Mouse (Mus musculus) cortical plate, adult 2 months (tissue): ENCODE data around the gene Aunip. TPM values are rescaled to one million over a fixed set of nuclear protein-coding genes. Genes with fewer than 3 reads are reported as not detected.

Source experiments
- H3K27ac ChIP-seq: fragments of 200-500 bp; 2 replicates; pipeline ENCODE4 v1.5.1; 2012; ENCODE audit warnings: low read length, control low read depth, inconsistent platforms; ENCODE audit not compliant: insufficient read depth
- H3K4me1 ChIP-seq: fragments of 200-500 bp; 2 replicates; pipeline ENCODE4 v1.6.1; 2011; ENCODE audit warnings: low read length; ENCODE audit not compliant: control insufficient read depth, insufficient read depth
- H3K4me3 ChIP-seq: fragments of 200-500 bp; 2 replicates; pipeline ENCODE4 v1.5.1; 2011; ENCODE audit warnings: mild to moderate bottlenecking, low read length, control low read depth; ENCODE audit not compliant: insufficient read depth
- CTCF ChIP-seq: fragments of 200-500 bp; IDR thresholded peaks from 2 replicates; pipeline ENCODE4 v1.5.1; 2011; ENCODE audit warnings: mild to moderate bottlenecking, control low read depth, low read length; ENCODE audit not compliant: insufficient read depth; ENCODE audit errors: extremely low read depth
- POLR2A ChIP-seq: fragments of 200-500 bp; IDR thresholded peaks from 2 replicates; pipeline ENCODE4 v1.6.1; 2011; ENCODE audit warnings: mild to moderate bottlenecking, low read length, control low read depth; ENCODE audit not compliant: insufficient read depth; ENCODE audit errors: extremely low read depth
- polyA plus RNA-seq: library from polyadenylated mRNA; depleted of rRNA; stranded (reverse); fragments of >200 nt; gene quantifications from 2 replicates; pipeline ENCODE4 v1.2.3, GENCODE M21; 2012

Aunip gene
- polyA plus RNA-seq, 1 experiment: 0.31 TPM

GRCm38 (mm10) chr4:134471469-134471868, 39.3 kb upstream of the Aunip start:
- Histone ChIP-seq H3K27ac (no peak overlapping the region), H3K4me1 (peaks cover 11% of the 10 kb centered on the region), H3K4me3 (no peak overlapping the region)
- no peak for TF ChIP-seq POLR2A
- 0 out of 2 replicates have a peak, but pooled peaks have one; percentile 4 for TF ChIP-seq CTCF

- no peak for TF ChIP-seq POLR2A
- no peak for TF ChIP-seq CTCF
- peak overlapping the region; percentile 81 for H3K27ac ChIP-seq
- H3K4me3 ChIP-seq: no peak overlapping the region
- H3K4me1 ChIP-seq: peaks cover 9% of the 10 kb centered on the region
Measured at GRCm38 (mm10) chr4:134473764-134474163, 37.0 kb upstream of the Aunip start.

GRCm38 (mm10) chr4:134474240-134474639, 36.6 kb upstream of the Aunip start:
- peaks cover 9% of the 10 kb centered on the region for H3K4me1 ChIP-seq
- H3K4me3 ChIP-seq: no peak overlapping the region
- TF ChIP-seq CTCF (no peak), POLR2A (0 out of 2 replicates have a peak, but pooled peaks have one; percentile 17)
- peak overlapping the region; percentile 81 for H3K27ac ChIP-seq

- Histone ChIP-seq H3K4me1 (peaks cover 9% of the 10 kb centered on the region), H3K27ac (peak overlapping the region; percentile 10; the same call in 1 of the 2 replicates), H3K4me3 (no peak overlapping the region)
- 0 out of 2 replicates have a peak, but pooled peaks have one; percentile 9 for TF ChIP-seq POLR2A
- TF ChIP-seq CTCF: no peak
Measured at GRCm38 (mm10) chr4:134476899-134477298, 33.9 kb upstream of the Aunip start.

GRCm38 (mm10) chr4:134478031-134478430, 32.8 kb upstream of the Aunip start:
- no peak overlapping the region for H3K4me3 ChIP-seq
- TF ChIP-seq CTCF (peak; percentile 98), POLR2A (no peak)
- H3K27ac ChIP-seq: no peak overlapping the region
- peaks cover 9% of the 10 kb centered on the region for H3K4me1 ChIP-seq

- no peak overlapping the region for H3K27ac ChIP-seq
- no peak overlapping the region for H3K4me3 ChIP-seq
- no peak for TF ChIP-seq POLR2A
- TF ChIP-seq CTCF: no peak
- peaks cover 7% of the 10 kb centered on the region for H3K4me1 ChIP-seq
Measured at GRCm38 (mm10) chr4:134479839-134480238, 31.0 kb upstream of the Aunip start.

- H3K4me3 ChIP-seq: no peak overlapping the region
- TF ChIP-seq CTCF: peak; percentile 82
- TF ChIP-seq POLR2A: no peak
- H3K27ac ChIP-seq: no peak overlapping the region
- H3K4me1 ChIP-seq: peaks cover 7% of the 10 kb centered on the region; the same call in 1 of the 2 replicates
Measured at GRCm38 (mm10) chr4:134480864-134481263, 29.9 kb upstream of the Aunip start.

GRCm38 (mm10) chr4:134481270-134481669, 29.5 kb upstream of the Aunip start:
- Histone ChIP-seq H3K4me3 (no peak overlapping the region), H3K4me1 (peaks cover 7% of the 10 kb centered on the region; the same call in 1 of the 2 replicates), H3K27ac (no peak overlapping the region)
- TF ChIP-seq POLR2A (no peak), CTCF (no peak)

GRCm38 (mm10) chr4:134482442-134482841, 28.4 kb upstream of the Aunip start:
- Histone ChIP-seq H3K4me3 (no peak overlapping the region), H3K4me1 (peaks cover 7% of the 10 kb centered on the region; the same call in 1 of the 2 replicates), H3K27ac (no peak overlapping the region)
- TF ChIP-seq CTCF: no peak
- no peak for TF ChIP-seq POLR2A

GRCm38 (mm10) chr4:134483078-134483688, 27.6 kb upstream of the Aunip start:
- Histone ChIP-seq H3K4me1 (peaks cover 6% of the 10 kb centered on the region; the same call in 1 of the 2 replicates), H3K27ac (0 out of 2 replicates have a peak overlapping the region, but pooled peaks have one; percentile 10), H3K4me3 (no peak overlapping the region)
- TF ChIP-seq CTCF (no peak), POLR2A (no peak)
